Mouse (Mus musculus): ENCODE results near the gene Mrps23. TPM values are rescaled to one million over a fixed set of nuclear protein-coding genes. Genes with fewer than 3 reads are reported as not detected.
"Not testable (repeated sequence)": the region's sequence is repeated elsewhere in the genome, so short reads cannot be mapped to it uniquely, and the experiment has no call there.

Gene Mrps23
- polyA plus RNA-seq, 1 experiment from 2014 or later, result 57.9 TPM

DNA sequence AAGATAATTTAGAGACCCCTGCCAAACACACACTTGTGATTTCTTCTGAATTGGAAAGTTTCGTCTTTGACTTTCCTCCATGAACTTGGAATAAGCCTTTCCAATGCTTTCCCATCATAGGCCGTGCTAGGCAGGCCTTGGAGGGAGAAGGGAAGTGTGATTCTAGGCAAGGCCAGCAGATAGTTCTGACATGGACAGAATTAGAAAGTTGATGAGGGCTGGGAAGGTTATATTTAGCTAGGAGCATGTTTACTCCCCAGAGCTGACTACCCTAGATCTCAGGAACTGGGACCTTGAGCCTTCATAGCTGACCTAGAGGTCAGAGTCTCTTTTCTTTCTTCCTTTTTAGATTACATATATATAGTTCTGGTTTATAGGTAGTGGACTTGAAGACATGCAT, 3.0 kb upstream of the Mrps23 start:
- WGBS, result 82% methylated on average over 2 of the region's 2 CpGs
- H3K4me1 ChIP-seq, result peaks cover 22% of the 10 kb centered on the region
- no peaks in the 10 kb centered on the region for H3K9me3 ChIP-seq (replicated peaks)

GRCm38 (mm10) chr11:88202077-88202476, 2.1 kb upstream of the Mrps23 start:
- DNase-seq (ENCODE audit: low spot score), result no peak
- Histone ChIP-seq H3K27ac (no peak overlapping the region), H3K4me3 (no peak overlapping the region), H3K27me3 (ENCODE audit: low read depth, poor library complexity, severe bottlenecking) (peaks cover 20% of the 10 kb centered on the region; the same call in 1 of the 2 replicates), H3K36me3 (peaks cover 10% of the 10 kb centered on the region; the same call in 1 of the 2 replicates), H3K9me3 (replicated peaks) (no peaks in the 10 kb centered on the region), H3K4me1 (peaks cover 22% of the 10 kb centered on the region)
- 9% methylated on average over 2 of the region's 2 CpGs for WGBS

More for the DNA sequence above, 3.0 kb upstream of the Mrps23 start:
- no peak for DNase-seq (ENCODE audit: low spot score)
- no peak overlapping the region for H3K4me3 ChIP-seq
- H3K27me3 ChIP-seq (ENCODE audit: low read depth, poor library complexity, severe bottlenecking), result peaks cover 27% of the 10 kb centered on the region; the same call in 1 of the 2 replicates
- H3K27ac ChIP-seq, result no peak overlapping the region
- peaks cover 7% of the 10 kb centered on the region; the same call in 1 of the 2 replicates for H3K36me3 ChIP-seq

GRCm38 (mm10) chr11:88204593-88205368, 593 bp downstream of the Mrps23 start:
- WGBS, result 33% methylated on average over 30 of the region's 30 CpGs
- Histone ChIP-seq H3K4me3 (peak overlapping the region; percentile 78), H3K27ac (peak overlapping the region; percentile 86)

DNA sequence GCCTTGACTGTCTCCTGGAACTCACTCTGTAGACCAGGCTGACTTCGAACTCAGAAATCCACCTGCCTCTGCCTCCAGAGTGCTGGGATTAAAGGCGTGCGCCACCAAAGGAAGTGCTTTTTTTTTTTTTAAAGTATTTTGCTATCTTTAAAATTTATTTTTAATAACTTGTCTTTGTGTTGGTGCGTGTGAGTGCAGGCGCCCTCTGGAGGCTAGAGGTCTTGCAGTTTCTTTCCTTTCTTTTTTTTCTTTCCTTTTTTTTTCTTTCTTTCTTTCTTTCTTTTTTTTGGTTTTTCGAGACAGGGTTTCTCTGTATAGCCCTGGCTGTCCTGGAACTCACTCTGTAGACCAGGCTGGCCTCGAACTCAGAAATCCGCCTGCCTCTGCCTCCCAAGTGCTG, 2.4 kb downstream of the Mrps23 start:
- not testable (repeated sequence) for H3K27ac ChIP-seq; DNase-seq (ENCODE audit: low spot score)
- H3K36me3 ChIP-seq, result peaks cover 55% of the 10 kb centered on the region

More at GRCm38 (mm10) chr11:88204593-88205368, 593 bp downstream of the Mrps23 start:
- H3K36me3 ChIP-seq, result peaks cover 37% of the 10 kb centered on the region
- H3K9me3 ChIP-seq (replicated peaks), result no peaks in the 10 kb centered on the region
- peaks cover 12% of the 10 kb centered on the region; the same call in 1 of the 2 replicates for H3K27me3 ChIP-seq (ENCODE audit: low read depth, poor library complexity, severe bottlenecking)
- H3K4me1 ChIP-seq, result peaks cover 22% of the 10 kb centered on the region
- no peak for DNase-seq (ENCODE audit: low spot score)

DNA sequence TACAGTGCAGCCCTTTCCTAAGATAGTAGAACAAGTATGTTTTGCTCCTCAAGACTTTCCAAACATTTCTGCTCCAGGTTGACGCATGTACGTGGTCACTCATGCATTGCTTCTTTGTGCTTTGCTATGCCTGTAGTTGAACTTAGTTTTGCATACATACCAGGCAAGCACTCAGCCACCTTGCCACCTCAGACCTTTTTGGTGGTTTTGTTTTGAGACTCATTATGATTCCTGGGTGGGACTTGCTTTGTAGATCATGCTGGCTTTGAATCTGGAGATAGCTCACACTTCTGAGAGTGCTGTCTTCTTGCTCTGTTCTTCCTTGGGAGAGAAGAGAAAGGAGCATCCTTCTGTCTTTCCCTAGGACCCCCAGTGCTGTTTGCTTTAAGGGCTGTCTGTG, 3.5 kb downstream of the Mrps23 start:
- H3K27ac ChIP-seq, result no peak overlapping the region
- H3K36me3 ChIP-seq, result peaks cover 64% of the 10 kb centered on the region
- 94% methylated on average over 2 of the region's 2 CpGs for WGBS
- H3K4me3 ChIP-seq, result no peak overlapping the region
- H3K27me3 ChIP-seq (ENCODE audit: low read depth, poor library complexity, severe bottlenecking), result no peaks in the 10 kb centered on the region
- no peaks in the 10 kb centered on the region for H3K9me3 ChIP-seq (replicated peaks)
- H3K4me1 ChIP-seq, result peaks cover 22% of the 10 kb centered on the region
- no peak for DNase-seq (ENCODE audit: low spot score)

More for the DNA sequence above, 2.4 kb downstream of the Mrps23 start:
- not testable (repeated sequence) for H3K27me3 ChIP-seq (ENCODE audit: low read depth, poor library complexity, severe bottlenecking); H3K9me3 ChIP-seq (replicated peaks); H3K4me3 ChIP-seq
- peaks cover 22% of the 10 kb centered on the region for H3K4me1 ChIP-seq
- 87% methylated on average over 8 of the region's 8 CpGs for WGBS

GRCm38 (mm10) chr11:88211824-88212582, 7.8 kb downstream of the Mrps23 start:
- no peak overlapping the region for H3K4me3 ChIP-seq
- H3K27me3 ChIP-seq (ENCODE audit: low read depth, poor library complexity, severe bottlenecking), result no peaks in the 10 kb centered on the region
- 88% methylated on average over 5 of the region's 5 CpGs for WGBS
- peaks cover 56% of the 10 kb centered on the region for H3K36me3 ChIP-seq
- H3K27ac ChIP-seq, result no peak overlapping the region
- no peaks in the 10 kb centered on the region for H3K9me3 ChIP-seq (replicated peaks)
- H3K4me1 ChIP-seq, result peaks cover 17% of the 10 kb centered on the region
- no peak for DNase-seq (ENCODE audit: low spot score)

- Histone ChIP-seq H3K4me1 (peaks cover 17% of the 10 kb centered on the region), H3K36me3 (peaks cover 39% of the 10 kb centered on the region), H3K27me3 (ENCODE audit: low read depth, poor library complexity, severe bottlenecking) (no peaks in the 10 kb centered on the region), H3K27ac (no peak overlapping the region), H3K4me3 (no peak overlapping the region), H3K9me3 (replicated peaks) (no peaks in the 10 kb centered on the region)
- DNase-seq (ENCODE audit: low spot score), result no peak
- 74% methylated on average over 6 of the region's 6 CpGs for WGBS
These were observed 9.6 kb downstream of the Mrps23 start for GRCm38 (mm10) chr11:88213757-88214156.

DNA sequence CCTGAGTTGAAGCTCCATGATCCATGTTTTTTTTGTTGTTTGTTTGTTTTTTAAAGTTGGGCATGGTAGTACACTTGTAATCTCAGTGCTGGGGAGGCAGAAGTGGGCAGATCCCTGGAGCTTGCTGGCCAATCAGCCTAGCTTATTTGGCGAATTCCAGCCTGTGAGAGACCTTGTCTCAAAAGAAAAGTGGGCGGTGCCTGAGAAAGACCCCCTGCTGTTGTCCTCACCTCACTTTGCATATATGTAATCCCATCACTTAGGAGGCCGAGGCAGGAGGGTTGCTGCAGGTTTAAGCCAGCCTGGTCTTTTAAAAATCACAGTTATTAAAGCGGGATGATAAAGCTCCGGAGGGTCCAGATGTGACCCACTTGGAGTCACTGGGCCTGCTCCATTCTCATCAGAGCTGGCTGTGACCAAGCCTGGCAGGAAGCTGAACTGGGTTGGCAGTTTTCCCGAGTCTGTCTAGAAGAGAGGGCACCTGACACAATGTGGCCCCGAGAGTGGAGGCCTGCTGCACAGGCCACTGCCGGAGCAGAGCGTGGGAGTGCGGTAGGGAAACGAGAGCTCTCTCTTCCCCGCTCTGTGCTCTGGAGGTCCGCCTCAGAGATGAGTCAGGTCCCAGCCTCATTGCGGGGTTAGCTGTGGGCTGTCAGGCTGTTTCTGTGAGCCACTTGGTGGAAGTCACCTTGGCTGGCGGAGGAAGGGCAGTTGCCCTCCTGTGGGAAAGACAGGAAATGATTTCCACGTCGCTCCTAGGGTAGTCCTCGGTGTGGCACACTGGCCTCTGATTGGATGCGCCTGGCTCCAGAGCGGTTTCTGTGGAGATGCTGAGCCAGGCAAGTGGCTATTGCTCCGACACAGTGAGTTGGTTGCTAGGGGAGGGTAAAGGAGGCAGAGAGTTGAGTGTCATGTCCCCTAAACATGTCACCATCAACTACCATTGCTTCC, 11.0 kb downstream of the Mrps23 start:
- Histone ChIP-seq H3K27me3 (ENCODE audit: low read depth, poor library complexity, severe bottlenecking) (no peaks in the 10 kb centered on the region), H3K4me3 (no peak overlapping the region), H3K27ac (no peak overlapping the region), H3K9me3 (replicated peaks) (no peaks in the 10 kb centered on the region), H3K36me3 (peaks cover 25% of the 10 kb centered on the region), H3K4me1 (peaks cover 17% of the 10 kb centered on the region)
- no peak for DNase-seq (ENCODE audit: low spot score)
- WGBS, result 69% methylated on average over 21 of the region's 21 CpGs

- peak; percentile 86 for DNase-seq (ENCODE audit: low spot score)
- Histone ChIP-seq H3K27me3 (ENCODE audit: low read depth, poor library complexity, severe bottlenecking) (no peaks in the 10 kb centered on the region), H3K4me3 (no peak overlapping the region), H3K4me1 (peaks cover 17% of the 10 kb centered on the region), H3K36me3 (peaks cover 14% of the 10 kb centered on the region), H3K27ac (no peak overlapping the region), H3K9me3 (replicated peaks) (no peaks in the 10 kb centered on the region)
- WGBS, result 28% methylated on average over 10 of the region's 10 CpGs
These were observed 12.1 kb downstream of the Mrps23 start for GRCm38 (mm10) chr11:88216231-88216685.

DNA sequence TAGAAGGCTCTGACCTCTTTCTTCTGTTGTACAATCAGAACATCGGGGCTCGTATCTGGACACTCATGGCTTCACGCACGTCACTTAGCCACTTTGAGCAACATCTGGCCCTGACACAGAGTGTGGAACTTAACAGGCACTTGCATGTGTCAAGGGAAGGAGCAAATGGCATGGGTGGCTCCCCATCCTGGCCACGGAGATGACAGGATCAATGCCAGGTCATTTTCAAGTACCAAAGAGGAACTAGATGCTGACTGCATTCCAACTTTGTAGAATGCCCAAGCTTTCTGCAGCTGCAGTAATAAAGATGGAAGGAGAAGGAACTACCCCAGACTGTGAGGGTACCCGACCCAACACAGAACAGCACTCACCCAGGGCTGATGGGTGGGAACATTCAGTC, 14.0 kb downstream of the Mrps23 start:
- no peak for DNase-seq (ENCODE audit: low spot score)
- 78% methylated on average over 6 of the region's 6 CpGs for WGBS
- H3K27me3 ChIP-seq (ENCODE audit: low read depth, poor library complexity, severe bottlenecking), result no peaks in the 10 kb centered on the region
- no peak overlapping the region for H3K27ac ChIP-seq
- H3K9me3 ChIP-seq (replicated peaks), result no peaks in the 10 kb centered on the region
- peaks cover 17% of the 10 kb centered on the region for H3K4me1 ChIP-seq
- H3K4me3 ChIP-seq, result no peak overlapping the region
- H3K36me3 ChIP-seq, result no peaks in the 10 kb centered on the region

DNA sequence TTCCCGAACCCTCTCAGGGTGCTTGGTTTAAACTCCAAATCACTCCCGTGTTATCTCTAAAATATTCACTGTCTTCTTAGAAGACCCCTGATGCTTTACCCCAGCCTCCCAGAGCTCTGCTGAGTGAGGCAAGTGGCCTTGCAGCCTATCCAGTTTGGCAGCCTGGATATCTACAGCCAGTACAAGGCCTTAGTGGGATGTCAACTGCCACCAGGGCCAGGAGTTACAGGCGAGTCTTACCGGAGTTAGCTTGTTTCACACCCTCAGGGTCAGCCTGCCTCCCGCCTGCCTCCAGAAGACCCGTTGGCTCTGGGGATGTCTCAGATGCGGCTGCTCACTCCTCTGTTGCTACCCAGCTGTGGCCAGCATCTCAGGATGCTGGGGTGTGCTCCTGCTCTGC, 14.4 kb downstream of the Mrps23 start:
- H3K4me3 ChIP-seq, result no peak overlapping the region
- WGBS, result 43% methylated on average over 7 of the region's 7 CpGs
- peaks cover 17% of the 10 kb centered on the region for H3K4me1 ChIP-seq
- no peaks in the 10 kb centered on the region for H3K27me3 ChIP-seq (ENCODE audit: low read depth, poor library complexity, severe bottlenecking)
- no peaks in the 10 kb centered on the region for H3K36me3 ChIP-seq
- no peak for DNase-seq (ENCODE audit: low spot score)
- H3K27ac ChIP-seq, result no peak overlapping the region
- no peaks in the 10 kb centered on the region for H3K9me3 ChIP-seq (replicated peaks)

DNA sequence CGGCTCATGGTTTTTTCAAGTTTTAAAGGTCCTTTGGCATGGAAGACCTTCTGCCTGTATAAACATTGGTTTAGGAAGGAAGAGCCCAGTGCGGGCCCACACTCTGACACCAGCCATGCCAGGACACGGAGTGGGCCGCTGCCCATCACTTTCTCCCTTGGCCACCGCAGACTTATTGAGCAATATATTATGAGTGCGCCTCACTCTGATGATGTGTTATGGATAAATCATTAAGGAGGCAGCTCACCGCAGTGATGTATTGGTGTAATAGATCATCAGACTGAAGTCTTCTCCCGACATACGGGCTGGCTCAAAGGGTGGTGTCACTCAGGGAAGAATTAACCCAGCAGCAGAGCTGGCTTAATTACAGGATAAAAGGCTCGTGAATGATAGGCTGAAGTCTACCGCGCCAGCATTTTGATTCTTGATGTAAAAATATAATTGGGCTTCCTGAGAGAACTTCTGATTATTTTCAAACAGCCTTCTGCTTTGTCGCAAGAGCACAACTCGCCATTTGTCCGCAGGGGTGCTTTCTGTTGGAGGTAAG, 17.8 kb downstream of the Mrps23 start:
- no peak overlapping the region for H3K27ac ChIP-seq
- DNase-seq (ENCODE audit: low spot score), result no peak
- no peaks in the 10 kb centered on the region for H3K27me3 ChIP-seq (ENCODE audit: low read depth, poor library complexity, severe bottlenecking)
- H3K4me1 ChIP-seq, result no peaks in the 10 kb centered on the region
- no peaks in the 10 kb centered on the region for H3K36me3 ChIP-seq
- 86% methylated on average over 15 of the region's 15 CpGs for WGBS
- H3K4me3 ChIP-seq, result no peak overlapping the region
- H3K9me3 ChIP-seq (replicated peaks), result no peaks in the 10 kb centered on the region
